Mouse (Mus musculus): ENCODE results near the gene Senp2.

DNA sequence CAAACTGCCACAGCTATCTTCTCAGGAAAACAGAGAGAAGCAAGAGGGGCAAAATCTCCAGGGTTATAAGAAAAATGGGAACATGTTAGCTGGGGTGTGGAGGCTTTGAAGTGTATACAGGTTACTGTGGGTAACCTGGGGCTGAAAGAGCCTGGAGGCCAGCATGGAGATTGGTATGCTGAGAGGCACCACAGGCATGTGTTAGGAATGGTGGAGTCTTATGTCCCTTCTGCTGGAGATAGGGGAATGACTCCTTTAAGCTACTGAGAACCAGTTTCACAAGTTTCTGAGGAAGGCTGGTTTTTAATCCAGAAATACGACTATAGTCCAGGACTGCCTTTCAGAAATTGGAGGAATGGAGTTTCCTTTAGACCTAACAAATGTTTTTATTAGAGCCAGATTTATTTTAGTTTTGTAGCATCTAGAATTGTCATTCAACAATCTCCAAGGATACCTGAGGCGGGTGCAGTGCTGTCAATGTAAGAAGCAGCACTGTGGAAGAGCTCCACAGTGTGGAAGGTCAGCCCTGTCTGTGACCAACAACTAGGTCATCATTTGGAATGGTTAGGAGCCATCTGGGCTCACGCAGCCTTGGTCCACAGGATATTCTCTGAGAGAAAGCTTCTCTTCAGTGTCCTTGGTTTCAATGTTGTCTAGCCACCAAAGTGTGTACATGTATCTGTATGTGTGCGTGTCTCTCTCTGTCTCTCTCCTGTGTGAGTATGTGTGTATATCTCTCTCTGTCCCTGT is 9.2 kb upstream of the Senp2 start:
- TF ChIP-seq GATA2 (IDR thresholded peaks at IDR 0.05; ENCODE audit: borderline replicate concordance, low read depth, low read length) = no peak
- TF ChIP-seq CTCF (IDR thresholded peaks at IDR 0.05; ENCODE audit: low read depth, low read length) = no peak
- TF ChIP-seq TAL1 (conservative IDR thresholded peaks at IDR 0.05; ENCODE audit: low read depth, low read length) = no peak
- no peak for TF ChIP-seq POLR2AphosphoS5 (IDR thresholded peaks at IDR 0.05; ENCODE audit: insufficient replicate concordance, low read depth, low read length)

Measured in G1E (cell line).